ENCODE assay signal across 9 mouse cellular contexts in the genomic region with DNA sequence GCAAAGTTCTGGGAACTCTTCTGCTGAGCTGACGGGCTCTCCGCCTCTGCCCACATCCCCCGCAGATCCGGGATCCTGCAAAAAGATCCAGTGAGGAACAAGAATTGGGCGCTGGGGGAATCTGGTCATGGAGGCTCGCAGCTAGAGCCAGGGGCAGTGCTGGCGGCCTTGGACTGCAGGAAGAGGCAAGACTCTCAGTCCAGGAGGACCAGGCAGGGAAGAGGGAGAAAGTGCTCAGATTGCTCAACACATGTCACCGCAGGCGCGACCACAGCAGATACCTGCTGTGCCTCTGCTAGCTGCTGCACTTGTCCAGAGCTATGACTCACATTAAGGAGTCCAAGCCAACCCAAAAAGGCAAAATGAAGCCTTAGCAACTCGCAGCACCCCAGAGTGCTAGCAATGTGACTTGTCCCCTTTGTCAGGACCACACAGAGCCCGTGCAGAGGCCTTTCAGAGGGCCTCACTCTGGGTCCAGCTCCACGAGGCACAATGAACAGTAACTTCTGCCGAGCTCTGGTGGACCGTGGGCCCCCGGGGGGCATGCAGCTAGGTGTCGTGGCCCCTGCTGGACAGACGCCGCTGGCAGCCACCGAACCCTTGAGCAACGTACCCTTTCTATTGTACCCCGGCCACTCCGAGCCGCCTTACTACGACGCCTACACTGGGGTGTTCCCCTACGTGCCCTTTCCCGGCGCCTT. TPM values are rescaled to one million over a fixed set of nuclear protein-coding genes. Genes with fewer than 3 reads are reported as not detected.
A peak's percentile ranks its signal among the peaks of the same experiment; 100 is the strongest.
DNase-seq lines count a peak whose midpoint lies in the region; ATAC-seq and TF ChIP-seq lines count a peak whose summit lies in the region.
"Had no signal": no experiment of that assay in that cellular context is flagged by ENCODE, and none has a peak within 500 bp of the region (broad histone marks: within the 10 kb centered on the region; RNA-seq: fewer than 3 reads in every experiment).

TSS of gene Ascl5 (plus strand) at position 493 of the 701 bp plus-strand sequence.

- WGBS in lung, adult 2 months, result 26% methylated on average over 29 of the region's 29 CpGs
- 19% methylated on average over 29 of the region's 29 CpGs for WGBS in forebrain, embryonic 10.5 days
- 19% methylated on average over 29 of the region's 29 CpGs for WGBS in limb, embryonic 13.5 days
- WGBS in neural tube, embryonic 15.5 days, result 19% methylated on average over 29 of the region's 29 CpGs

- peak within 1 kb of the TSS; percentile 68 for H3K4me2 ChIP-seq in limb, embryonic 13.5 days (replicated peaks)
- peak within 1 kb of the TSS; percentile 67 for H3K4me2 ChIP-seq in neural tube, embryonic 15.5 days

- peak within 1 kb of the TSS; percentile 53; the same call in 1 of the 2 replicates for H3K9ac ChIP-seq in limb, embryonic 13.5 days
- peak within 1 kb of the TSS; percentile 40; the same call in 1 of the 2 replicates for H3K9ac ChIP-seq in neural tube, embryonic 15.5 days (replicated peaks)

- peak; percentile 12 for DNase-seq in lung, adult 2 months
- no peak for DNase-seq in lung, postnatal 14 days
- DNase-seq in forebrain, embryonic 10.5 days (ENCODE audit: extremely low spot score, low spot score), result no peak
- DNase-seq in left cerebral cortex, adult 9 months (ENCODE audit: low spot score in 2 of 2), result no peak
- no peak for DNase-seq in thymus, postnatal 4 days
- no peak for DNase-seq in thymus, adult 18-20 months

- no peak within 1 kb of the TSS for H3K4me3 ChIP-seq in lung, adult 2 months (replicated peaks; ENCODE audit: extremely low read depth, low read depth, low read length)
- peak within 1 kb of the TSS; percentile 49 for H3K4me3 ChIP-seq in forebrain, embryonic 10.5 days
- H3K4me3 ChIP-seq in limb, embryonic 13.5 days, result peak within 1 kb of the TSS; percentile 39
- H3K4me3 ChIP-seq in neural tube, embryonic 15.5 days (replicated peaks), result peak within 1 kb of the TSS; percentile 40

- TF ChIP-seq CTCF in lung, adult 2 months (IDR thresholded peaks at IDR 0.05; ENCODE audit: insufficient read depth, low read length), result no peak

- no peak for TF ChIP-seq POLR2A in lung, adult 2 months (IDR thresholded peaks at IDR 0.05; ENCODE audit: borderline replicate concordance, extremely low read depth, low read depth, low read length)

- H3K9me3 ChIP-seq in forebrain, embryonic 10.5 days, result no peaks in the 10 kb centered on the region
- H3K9me3 ChIP-seq in limb, embryonic 13.5 days, result no peaks in the 10 kb centered on the region
- no peaks in the 10 kb centered on the region for H3K9me3 ChIP-seq in neural tube, embryonic 15.5 days (replicated peaks)

- peaks cover 80% of the 10 kb centered on the region for H3K27me3 ChIP-seq in forebrain, embryonic 10.5 days (ENCODE audit: poor library complexity, severe bottlenecking)
- H3K27me3 ChIP-seq in limb, embryonic 13.5 days, result peaks cover 64% of the 10 kb centered on the region
- peaks cover 51% of the 10 kb centered on the region for H3K27me3 ChIP-seq in neural tube, embryonic 15.5 days (replicated peaks)

- no peak for ATAC-seq in limb, embryonic 13.5 days (ENCODE audit: low FRiP score, low read depth)
- no peak for ATAC-seq in neural tube, embryonic 15.5 days (ENCODE audit: low FRiP score)

- no peaks in the 10 kb centered on the region for H3K4me1 ChIP-seq in lung, adult 2 months (ENCODE audit: control insufficient read depth, insufficient read depth, low read length)
- H3K4me1 ChIP-seq in forebrain, embryonic 10.5 days, result peaks cover 16% of the 10 kb centered on the region
- H3K4me1 ChIP-seq in limb, embryonic 13.5 days, result peaks cover 9% of the 10 kb centered on the region
- H3K4me1 ChIP-seq in neural tube, embryonic 15.5 days, result peaks cover 11% of the 10 kb centered on the region

- H3K36me3 ChIP-seq in forebrain, embryonic 10.5 days (replicated peaks), result no peaks in the 10 kb centered on the region
- no peaks in the 10 kb centered on the region for H3K36me3 ChIP-seq in limb, embryonic 13.5 days
- no peaks in the 10 kb centered on the region for H3K36me3 ChIP-seq in neural tube, embryonic 15.5 days

- H3K27ac ChIP-seq in forebrain, embryonic 10.5 days, result peak within 1 kb of the TSS; percentile 44
- no peak within 1 kb of the TSS for H3K27ac ChIP-seq in limb, embryonic 13.5 days
- H3K27ac ChIP-seq in neural tube, embryonic 15.5 days (replicated peaks), result no peak within 1 kb of the TSS

RNA-seq across cellular contexts. Expression of gene Ascl5, which starts in this region (rescaled TPM):
- polyA plus RNA-seq in lung, adult 2 months (2012; rRNA removed), result not detected in 2 replicates
- polyA plus RNA-seq in forebrain, embryonic 10.5 days (2016; fragmentation: Nextera tagmentation; extraction: Ambion mirVana), result not detected in 2 replicates
- polyA plus RNA-seq in limb, embryonic 13.5 days (2015; fragmentation: Nextera tagmentation; extraction: Ambion mirVana), result not detected in 2 replicates
- polyA plus RNA-seq in neural tube, embryonic 15.5 days (2015; fragmentation: Nextera tagmentation; extraction: Ambion mirVana), result not detected in 2 replicates
- polyA plus RNA-seq: liver, adult 2 months had no signal

Comparison
In these comparisons a context has a peak if more than half of its experiments do, and no peak if none do; other contexts are left out.
1. Peak in DNase-seq in lung, adult 2 months; RNA of the gene not detected or under 1 TPM.